Mouse (Mus musculus) v-Abl transformed pro-B cells (cell line): ENCODE results near the gene Glra1.
"Not testable (repeated sequence)": the region's sequence is repeated elsewhere in the genome, so short reads cannot be mapped to it uniquely, and the experiment has no call there.

Source experiments
- in situ Hi-C, 2 experiments: fragments of 400-800 bp; cut with MboI; formaldehyde crosslinking; loops; one replicate each; pipeline ENCODE4 v1.15.1; 2025; ENCODE audit not compliant: unreplicated experiment in 2 of 2

Glra1 gene

DNA sequence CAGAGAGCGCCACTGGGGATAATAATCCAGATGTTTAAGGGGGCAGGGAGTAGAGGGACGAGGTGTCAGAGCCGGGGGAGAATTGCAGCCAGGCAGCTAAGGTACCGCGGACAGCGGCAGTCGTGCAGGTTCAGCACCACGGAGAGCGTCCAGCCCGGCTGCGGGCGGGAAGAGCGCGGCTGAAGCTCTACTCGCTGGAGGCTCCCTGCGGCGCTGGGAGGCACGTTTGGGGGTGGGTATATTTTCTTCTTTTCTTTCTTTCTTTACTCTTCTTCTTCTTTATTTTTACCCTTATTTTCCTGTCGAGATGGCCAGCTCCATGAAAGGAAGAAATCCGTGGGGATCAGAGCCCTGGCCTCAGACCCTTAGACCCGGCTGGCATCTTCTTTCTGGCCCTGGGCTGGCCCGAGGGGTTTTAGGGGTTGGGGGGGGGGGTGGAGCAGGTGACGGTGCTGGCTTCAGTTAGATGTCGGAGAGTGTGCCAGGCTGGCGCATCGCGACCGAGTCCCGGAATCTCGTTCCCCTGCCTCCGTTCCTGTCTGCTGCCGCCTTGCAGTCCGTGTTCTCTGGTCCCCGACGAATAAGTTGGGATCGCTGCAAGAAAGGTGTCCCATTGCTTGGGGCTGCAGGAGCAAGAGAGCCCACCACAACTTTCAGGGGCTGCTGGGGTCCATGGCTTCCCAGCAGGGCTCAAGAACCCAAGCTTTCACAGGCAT is at the start of gene Glra1:
Glra1 (minus strand) TSS at position 391 of the 716 bp plus-strand sequence.
- in situ Hi-C loops: no loop called here

DNA sequence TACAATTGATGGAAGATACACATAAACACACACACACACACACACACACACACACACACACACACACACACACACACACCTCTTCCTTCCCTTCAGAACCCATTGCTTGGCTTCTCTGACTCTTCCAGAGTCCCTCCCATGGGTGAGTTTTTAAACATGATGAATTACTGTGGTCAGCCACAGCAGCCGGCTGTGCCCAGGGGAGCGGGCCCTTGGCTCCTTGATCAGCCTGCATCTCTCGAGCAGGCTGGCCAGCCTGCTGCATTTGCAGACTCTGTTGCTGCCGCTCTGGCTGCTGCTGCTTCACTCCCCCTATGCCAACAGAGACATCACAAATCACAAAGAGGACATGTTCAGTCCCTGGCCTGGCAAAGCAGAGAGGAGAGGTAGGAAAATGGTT is 29.0 kb upstream of the Glra1 start:
- in situ Hi-C loops: no loop called here

GRCm38 (mm10) chr11:55633901-55634300 is 25.9 kb upstream of the Glra1 start:
- in situ Hi-C loops: no loop called here

DNA sequence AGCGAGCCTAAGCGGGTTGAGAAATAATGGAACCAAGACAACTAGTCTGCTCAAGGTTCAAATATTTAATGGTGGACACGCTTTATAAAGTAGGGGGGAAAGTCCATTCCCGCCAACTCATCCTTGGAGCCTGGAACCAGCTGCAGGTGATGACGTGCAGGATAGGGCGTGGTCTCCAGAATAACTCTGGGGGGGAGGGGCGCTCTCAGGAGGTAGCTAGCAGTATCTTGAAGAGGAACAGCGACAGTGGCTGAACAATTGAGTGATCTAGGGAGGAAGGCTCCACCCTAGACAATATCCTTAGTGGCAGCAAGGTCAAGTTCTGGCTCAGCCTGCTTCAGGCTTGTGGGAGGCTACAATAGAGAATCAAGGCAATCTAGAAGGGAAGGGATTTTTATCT is 6.6 kb upstream of the Glra1 start:
- in situ Hi-C loops: not testable (repeated sequence)

GRCm38 (mm10) chr11:55608524-55608920 is 524 bp upstream of the Glra1 start:
- in situ Hi-C loops: no loop called here

DNA sequence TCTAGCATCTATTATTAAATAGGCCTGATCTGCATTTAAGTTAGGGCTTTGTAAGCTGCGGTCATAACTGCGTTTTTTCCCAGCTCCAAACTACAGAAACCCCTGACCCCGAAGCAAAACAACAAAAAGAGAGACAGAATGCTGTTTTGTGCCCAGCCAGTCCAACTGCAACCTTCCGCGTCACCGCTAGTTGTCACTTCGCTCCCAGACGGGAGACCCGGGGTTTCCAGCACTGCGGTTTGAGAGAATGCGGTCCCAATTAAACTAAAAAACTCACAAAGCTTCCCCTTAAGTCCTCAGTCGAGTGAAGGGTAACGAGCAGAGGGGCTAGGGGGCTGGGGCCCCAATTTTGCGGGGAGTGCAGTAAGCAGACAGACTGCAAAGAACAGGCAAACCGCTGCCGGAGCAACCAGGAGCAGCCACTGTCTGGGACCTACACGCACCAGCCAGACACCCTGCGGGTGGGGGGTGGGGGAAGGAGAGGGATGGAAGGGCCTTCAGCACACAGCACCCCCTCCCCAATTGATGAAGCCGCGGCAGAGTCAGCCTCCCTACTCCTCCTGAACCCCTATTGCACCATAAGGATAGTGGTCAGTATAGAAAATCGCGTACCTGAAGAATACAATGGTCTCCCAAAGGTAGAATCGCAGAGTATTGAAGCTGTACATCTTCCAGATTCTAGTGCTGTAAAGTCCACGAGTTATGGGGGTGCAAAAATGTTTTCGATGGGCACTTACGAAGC is 761 bp downstream of the Glra1 start:
- in situ Hi-C loops: no loop called here

DNA sequence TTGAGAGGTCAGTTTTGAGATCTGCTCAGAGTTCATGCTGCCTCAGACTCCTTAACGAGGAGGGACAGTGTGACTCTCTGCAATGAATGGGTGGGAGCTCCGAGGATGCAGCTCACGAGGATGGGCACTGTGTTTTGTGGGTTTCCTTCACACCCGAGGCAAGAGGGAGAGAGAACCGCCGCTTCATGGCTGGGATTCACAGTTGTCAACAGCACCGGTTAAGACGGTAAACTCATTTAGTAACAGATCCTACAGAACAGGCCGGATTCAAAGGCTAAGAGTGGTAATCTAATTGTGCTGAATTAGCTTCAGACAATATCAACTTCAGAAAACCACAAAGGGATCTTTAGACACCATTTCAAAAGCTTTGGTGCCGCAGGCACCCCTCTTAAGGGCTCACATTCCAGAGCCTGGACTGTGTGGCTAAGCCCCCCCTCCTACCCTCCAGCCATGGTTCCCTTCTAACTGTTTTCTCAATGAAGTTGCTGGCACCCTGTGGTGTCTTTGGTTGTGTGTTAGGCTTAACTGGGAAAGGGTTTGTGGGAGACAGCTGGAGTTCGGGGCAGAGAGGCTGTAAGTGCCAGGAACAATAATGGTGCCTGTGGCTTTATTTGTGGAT is 6.4 kb downstream of the Glra1 start:
- in situ Hi-C loops: no loop called here

- in situ Hi-C loops: no loop called here
Measured at GRCm38 (mm10) chr11:55595726-55596125, 12.3 kb downstream of the Glra1 start.

GRCm38 (mm10) chr11:55594411-55594810 is 13.6 kb downstream of the Glra1 start:
- in situ Hi-C loops: no loop called here

- in situ Hi-C loops: no loop called here
Measured at GRCm38 (mm10) chr11:55591194-55591593, 16.8 kb downstream of the Glra1 start.

GRCm38 (mm10) chr11:55589376-55590167 is 18.4 kb downstream of the Glra1 start:
- in situ Hi-C loops: no loop called here

DNA sequence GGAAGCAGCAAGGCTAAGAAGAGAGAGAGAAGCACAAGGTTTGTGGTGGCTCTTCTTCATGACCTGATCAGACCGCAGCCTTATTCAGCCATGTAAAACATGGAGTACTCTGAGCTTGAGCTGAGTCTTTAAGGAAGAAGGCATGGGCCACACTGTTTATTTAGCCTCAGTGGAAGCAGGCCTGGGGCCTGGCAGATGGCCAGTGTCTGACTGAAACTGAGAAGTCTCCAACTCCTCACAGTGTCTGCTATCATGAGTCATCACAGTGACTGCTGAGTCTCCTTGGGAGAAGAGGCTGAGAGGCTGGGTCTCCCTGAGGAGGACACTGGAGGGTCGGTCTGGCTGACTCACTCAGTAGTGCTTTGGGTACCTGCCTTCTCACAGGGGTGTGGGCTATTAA is 33.6 kb downstream of the Glra1 start:
- in situ Hi-C loops: no loop called here

DNA sequence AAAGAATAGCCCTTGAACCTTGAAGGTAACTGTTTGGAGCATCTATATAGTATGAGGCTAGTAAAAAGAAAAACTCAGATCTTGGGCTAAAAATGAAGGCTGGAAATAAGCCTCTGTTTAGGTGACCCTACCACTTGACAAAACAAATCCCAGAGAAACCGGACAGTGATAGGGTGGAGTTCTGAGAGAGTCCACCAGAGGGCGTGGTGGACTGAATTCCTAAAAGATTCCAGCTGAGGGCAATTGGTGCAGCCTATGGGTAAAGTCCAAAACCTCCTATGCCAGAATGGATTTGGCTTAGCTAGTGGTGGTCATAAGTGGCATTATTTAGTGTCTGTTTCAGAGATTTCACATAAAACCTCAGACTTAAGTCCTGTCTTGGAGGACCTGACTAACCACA is 36.9 kb downstream of the Glra1 start:
- in situ Hi-C loops: no loop called here

- in situ Hi-C loops: no loop called here
Measured at GRCm38 (mm10) chr11:55566309-55567099, 41.5 kb downstream of the Glra1 start.

DNA sequence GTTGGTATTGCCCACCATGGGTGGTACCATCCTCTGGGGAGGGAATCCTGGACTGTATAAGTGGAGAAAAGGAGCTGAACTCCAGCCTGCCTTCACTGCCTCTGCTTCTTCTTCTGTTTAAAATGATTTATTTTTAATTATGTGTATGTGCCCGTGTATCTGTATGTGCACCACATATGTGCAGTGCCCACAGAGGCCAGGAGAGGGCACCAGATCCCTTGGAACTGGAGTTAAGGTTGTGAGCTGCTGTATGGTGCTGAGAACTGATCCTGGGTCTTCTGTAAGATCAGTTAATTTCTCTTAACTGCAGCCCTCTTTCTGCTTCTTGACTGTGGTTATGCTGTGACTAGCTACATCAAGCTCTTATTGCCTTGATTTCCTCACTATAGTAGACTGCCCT is 62.3 kb downstream of the Glra1 start:
- in situ Hi-C loops: no loop called here

GRCm38 (mm10) chr11:55542671-55543070 is 65.3 kb downstream of the Glra1 start:
- in situ Hi-C loops: no loop called here

- in situ Hi-C loops: no loop called here
Measured at GRCm38 (mm10) chr11:55542128-55542527, 65.9 kb downstream of the Glra1 start.

GRCm38 (mm10) chr11:55534766-55535165 is 73.2 kb downstream of the Glra1 start:
- in situ Hi-C loops: no loop called here

GRCm38 (mm10) chr11:55533378-55533777 is 74.6 kb downstream of the Glra1 start:
- in situ Hi-C loops: no loop called here

DNA sequence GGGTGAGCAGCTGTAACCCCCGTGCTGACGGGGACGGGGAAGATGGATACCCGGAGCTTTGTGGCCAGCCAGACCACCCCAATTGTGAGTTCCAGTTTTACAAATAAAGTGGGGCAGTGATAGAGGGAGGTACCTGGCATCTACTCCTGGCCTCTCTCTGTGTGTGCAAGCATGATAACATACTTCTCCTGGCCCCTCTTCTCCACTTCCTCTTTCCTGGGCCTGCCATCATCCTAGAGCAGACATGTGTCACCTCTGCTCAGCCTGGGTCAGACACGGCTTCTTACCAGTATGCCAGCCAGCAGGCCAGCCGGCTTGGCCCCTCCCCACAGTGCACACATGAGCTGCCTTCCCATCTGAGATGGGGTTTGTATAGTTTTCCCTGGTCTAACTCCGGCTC is 77.3 kb downstream of the Glra1 start:
- in situ Hi-C loops: no loop called here
